Mouse (Mus musculus): Measurements from ENCODE around the gene Rock2. TPM values are rescaled to one million over a fixed set of nuclear protein-coding genes. Genes with fewer than 3 reads are reported as not detected.
A peak's percentile ranks its signal among the peaks of the same experiment; 100 is the strongest.

Rock2 gene
- polyA plus RNA-seq (2016; fragmentation: Nextera tagmentation; extraction: Ambion mirVana): 14.3 and 14.4 TPM in 2 replicates

- Histone ChIP-seq H3K36me3 (no peaks in the 10 kb centered on the region), H3K9ac (peak within 1 kb of the TSS; percentile 98), H3K27me3 (replicated peaks) (0 out of 2 replicates have a peak, but pooled peaks cover under 1% of the 10 kb centered on the region), H3K4me3 (peak within 1 kb of the TSS; percentile 96), H3K4me1 (peaks cover 49% of the 10 kb centered on the region), H3K9me3 (replicated peaks) (no peaks in the 10 kb centered on the region), H3K27ac (peak within 1 kb of the TSS; percentile 93), H3K4me2 (peak within 1 kb of the TSS; percentile 84)
- 1% methylated on average over 57 of the region's 130 CpGs for WGBS (ENCODE audit: insufficient replicate concordance)
- ATAC-seq: peak; percentile 90
Observed at GRCm38 (mm10) chr12:16894396-16895220, at the start of gene Rock2. Gene Rock2 (plus strand): TSS chr12:16894895.

DNA sequence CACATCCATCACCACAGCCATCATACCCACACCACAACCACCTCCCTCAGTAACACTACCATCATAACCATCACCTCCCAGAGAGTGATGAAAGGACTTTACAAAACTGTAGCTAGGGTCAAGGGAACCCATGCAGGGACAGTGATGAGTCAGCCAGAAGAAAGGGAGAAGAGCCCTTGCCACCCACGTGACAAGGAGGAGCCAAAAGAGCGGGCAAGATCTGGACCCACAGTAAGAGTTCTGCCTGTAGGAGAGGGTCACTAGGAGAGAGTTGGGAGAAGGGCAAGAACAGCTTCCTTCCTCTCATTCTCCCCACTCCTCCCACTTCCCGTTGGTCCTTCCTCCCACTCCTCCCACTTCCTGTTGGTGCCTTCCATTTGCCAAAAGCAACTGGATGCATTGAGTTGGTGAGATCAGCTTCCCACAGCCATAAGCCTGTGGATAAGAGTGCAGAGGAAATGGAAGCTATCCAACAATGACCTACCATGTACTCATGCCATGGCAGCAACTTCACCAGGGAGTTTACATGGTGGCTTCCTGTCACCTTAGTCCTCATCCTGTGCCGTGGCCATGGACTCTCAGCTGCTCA lies 47.4 kb upstream of the Rock2 start:
- H3K9ac ChIP-seq: no peak overlapping the region
- H3K27me3 ChIP-seq (replicated peaks): no peaks in the 10 kb centered on the region
- no peak overlapping the region for H3K4me2 ChIP-seq
- H3K36me3 ChIP-seq: no peaks in the 10 kb centered on the region
- H3K27ac ChIP-seq: no peak overlapping the region
- no peaks in the 10 kb centered on the region for H3K9me3 ChIP-seq (replicated peaks)
- 38% methylated on average over 4 of the region's 4 CpGs for WGBS (ENCODE audit: insufficient replicate concordance)
- H3K4me1 ChIP-seq: no peaks in the 10 kb centered on the region; the same call in 1 of the 2 replicates
- no peak overlapping the region for H3K4me3 ChIP-seq
- no peak for ATAC-seq

DNA sequence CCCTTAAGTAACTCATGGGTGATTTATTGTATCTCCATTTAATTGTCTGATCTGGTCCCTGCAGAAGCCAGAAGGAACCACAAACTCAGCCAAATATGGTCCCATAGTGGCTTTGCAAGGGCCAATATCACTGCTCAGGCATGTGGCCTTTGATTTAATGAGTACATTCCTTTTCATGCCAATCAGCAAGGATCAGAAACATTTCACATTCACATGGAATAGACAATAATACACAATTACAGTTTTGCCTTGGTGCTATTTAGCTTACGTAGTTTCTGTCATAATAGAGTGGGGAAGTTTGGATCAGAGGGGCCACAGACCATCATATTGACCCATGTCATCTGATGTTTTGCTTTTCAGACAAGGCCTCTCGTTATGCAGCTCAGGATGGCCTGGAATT lies 46.2 kb upstream of the Rock2 start:
- H3K9ac ChIP-seq: no peak overlapping the region
- no peaks in the 10 kb centered on the region for H3K27me3 ChIP-seq (replicated peaks)
- no peak for ATAC-seq
- H3K9me3 ChIP-seq (replicated peaks): no peaks in the 10 kb centered on the region
- no peaks in the 10 kb centered on the region; the same call in 1 of the 2 replicates for H3K4me1 ChIP-seq
- 68% methylated on average over 2 of the region's 2 CpGs for WGBS (ENCODE audit: insufficient replicate concordance)
- H3K4me3 ChIP-seq: no peak overlapping the region
- no peak overlapping the region for H3K27ac ChIP-seq
- H3K4me2 ChIP-seq: no peak overlapping the region
- no peaks in the 10 kb centered on the region for H3K36me3 ChIP-seq

GRCm38 (mm10) chr12:16849821-16850220 lies 44.9 kb upstream of the Rock2 start:
- Histone ChIP-seq H3K4me1 (no peaks in the 10 kb centered on the region; the same call in 1 of the 2 replicates), H3K4me3 (no peak overlapping the region), H3K9ac (no peak overlapping the region), H3K27ac (no peak overlapping the region), H3K36me3 (no peaks in the 10 kb centered on the region), H3K27me3 (replicated peaks) (no peaks in the 10 kb centered on the region; the same call in 1 of the 2 replicates), H3K9me3 (replicated peaks) (no peaks in the 10 kb centered on the region), H3K4me2 (no peak overlapping the region)
- whole genome bisulfite sequencing (ENCODE audit: insufficient replicate concordance): 47% methylated on average over 2 of the region's 2 CpGs
- no peak for ATAC-seq

DNA sequence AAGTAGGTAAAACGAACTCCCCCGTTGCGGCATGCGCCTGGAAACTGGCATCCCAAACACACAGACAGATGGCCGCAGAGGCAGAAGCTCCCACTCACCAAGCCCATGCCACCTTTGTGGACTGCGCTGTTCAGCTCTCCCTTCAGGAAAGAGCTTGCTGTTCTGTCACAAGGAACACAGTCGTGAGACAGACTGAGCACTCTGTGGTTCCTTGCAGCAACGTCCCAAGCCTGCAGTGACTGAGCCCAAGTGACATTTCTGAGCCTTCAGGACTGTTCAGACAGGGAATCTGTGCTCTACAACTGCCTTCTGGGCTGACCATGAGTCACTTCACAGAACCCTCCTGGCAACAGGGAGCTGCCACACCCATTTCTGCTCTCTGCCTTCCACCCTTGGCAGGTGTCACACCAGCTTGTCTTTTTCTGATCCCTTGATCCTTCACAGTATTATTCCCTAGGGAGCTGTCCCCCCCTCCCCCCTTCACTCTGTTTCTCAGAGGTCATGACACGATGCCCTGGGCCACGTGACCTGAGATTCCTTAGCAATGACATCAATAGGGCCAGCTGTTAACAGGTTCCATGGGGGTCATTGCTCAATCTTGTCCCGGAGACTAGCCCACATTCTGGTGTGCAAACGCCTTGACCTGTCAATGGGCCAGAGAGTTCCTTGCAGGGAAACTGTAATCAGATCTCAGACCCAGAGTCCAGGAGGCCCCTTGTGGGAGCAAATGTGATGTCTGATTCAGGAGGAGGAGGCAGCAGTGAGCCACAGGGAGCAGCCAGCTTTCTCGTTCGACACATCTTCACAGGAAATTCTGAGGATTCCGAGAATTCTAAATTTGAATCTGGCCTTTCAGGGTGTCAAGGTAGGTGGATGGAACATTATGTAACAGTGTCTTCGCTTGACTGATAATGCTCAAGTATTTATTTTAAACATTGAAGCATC lies 44.0 kb upstream of the Rock2 start:
- no peak overlapping the region for H3K4me2 ChIP-seq
- H3K27ac ChIP-seq: no peak overlapping the region
- no peaks in the 10 kb centered on the region; the same call in 1 of the 2 replicates for H3K27me3 ChIP-seq (replicated peaks)
- no peaks in the 10 kb centered on the region; the same call in 1 of the 2 replicates for H3K4me1 ChIP-seq
- no peak overlapping the region for H3K9ac ChIP-seq
- H3K9me3 ChIP-seq (replicated peaks): no peaks in the 10 kb centered on the region
- no peak overlapping the region for H3K4me3 ChIP-seq
- no peak for ATAC-seq
- H3K36me3 ChIP-seq: no peaks in the 10 kb centered on the region
- WGBS (ENCODE audit: insufficient replicate concordance): 41% methylated on average over 16 of the region's 16 CpGs

GRCm38 (mm10) chr12:16853431-16854165 lies 41.1 kb upstream of the Rock2 start:
- H3K36me3 ChIP-seq: no peaks in the 10 kb centered on the region
- H3K27ac ChIP-seq: no peak overlapping the region
- H3K4me1 ChIP-seq: no peaks in the 10 kb centered on the region; the same call in 1 of the 2 replicates
- WGBS (ENCODE audit: insufficient replicate concordance): 71% methylated on average over 11 of the region's 11 CpGs
- no peak overlapping the region for H3K4me3 ChIP-seq
- H3K9me3 ChIP-seq (replicated peaks): no peaks in the 10 kb centered on the region
- no peaks in the 10 kb centered on the region; the same call in 1 of the 2 replicates for H3K27me3 ChIP-seq (replicated peaks)
- H3K9ac ChIP-seq: no peak overlapping the region
- ATAC-seq: no peak
- no peak overlapping the region for H3K4me2 ChIP-seq

GRCm38 (mm10) chr12:16855632-16856305 lies 38.9 kb upstream of the Rock2 start:
- Histone ChIP-seq H3K9me3 (replicated peaks) (no peaks in the 10 kb centered on the region), H3K4me1 (no peaks in the 10 kb centered on the region), H3K27me3 (replicated peaks) (no peaks in the 10 kb centered on the region; the same call in 1 of the 2 replicates), H3K4me2 (no peak overlapping the region), H3K36me3 (no peaks in the 10 kb centered on the region), H3K4me3 (no peak overlapping the region), H3K9ac (no peak overlapping the region), H3K27ac (no peak overlapping the region)
- ATAC-seq: no peak
- WGBS (ENCODE audit: insufficient replicate concordance): 60% methylated on average over 6 of the region's 6 CpGs

GRCm38 (mm10) chr12:16856306-16856679 lies 38.4 kb upstream of the Rock2 start:
- Histone ChIP-seq H3K27me3 (replicated peaks) (no peaks in the 10 kb centered on the region; the same call in 1 of the 2 replicates), H3K4me2 (no peak overlapping the region), H3K36me3 (no peaks in the 10 kb centered on the region), H3K4me3 (no peak overlapping the region), H3K4me1 (no peaks in the 10 kb centered on the region), H3K9me3 (replicated peaks) (no peaks in the 10 kb centered on the region), H3K9ac (no peak overlapping the region), H3K27ac (no peak overlapping the region)
- 55% methylated on average over 2 of the region's 2 CpGs for WGBS (ENCODE audit: insufficient replicate concordance)
- no peak for ATAC-seq

- H3K9me3 ChIP-seq (replicated peaks): no peaks in the 10 kb centered on the region
- no peak overlapping the region for H3K4me3 ChIP-seq
- WGBS (ENCODE audit: insufficient replicate concordance): 63% methylated on average over 4 of the region's 4 CpGs
- ATAC-seq: no peak
- no peak overlapping the region for H3K4me2 ChIP-seq
- no peak overlapping the region for H3K27ac ChIP-seq
- no peaks in the 10 kb centered on the region; the same call in 1 of the 2 replicates for H3K27me3 ChIP-seq (replicated peaks)
- H3K36me3 ChIP-seq: no peaks in the 10 kb centered on the region
- H3K9ac ChIP-seq: no peak overlapping the region
- H3K4me1 ChIP-seq: no peaks in the 10 kb centered on the region
Observed at GRCm38 (mm10) chr12:16858081-16858480, 36.6 kb upstream of the Rock2 start.

DNA sequence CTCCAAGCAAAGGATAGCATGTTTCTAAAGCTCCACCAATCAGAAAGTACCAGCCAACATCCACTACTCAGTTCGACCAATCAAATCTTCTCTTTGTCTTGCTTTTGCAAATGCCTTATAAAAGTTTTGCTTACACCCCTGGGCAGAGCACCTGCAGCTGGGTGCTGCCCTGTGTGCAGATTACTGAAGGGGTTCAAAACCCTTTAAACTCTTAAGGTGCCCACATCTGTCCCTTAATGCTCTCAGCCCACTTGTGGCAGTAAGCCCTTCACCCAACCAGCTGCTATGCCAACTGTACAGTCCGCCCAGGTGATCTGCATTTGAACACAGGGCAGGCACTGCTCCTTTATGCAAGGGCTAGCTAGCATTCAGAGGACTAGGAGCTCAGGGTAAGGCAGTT lies 34.9 kb upstream of the Rock2 start:
- Histone ChIP-seq H3K4me1 (no peaks in the 10 kb centered on the region), H3K9ac (no peak overlapping the region), H3K36me3 (no peaks in the 10 kb centered on the region), H3K4me2 (no peak overlapping the region), H3K27me3 (replicated peaks) (no peaks in the 10 kb centered on the region), H3K27ac (no peak overlapping the region), H3K9me3 (replicated peaks) (no peaks in the 10 kb centered on the region), H3K4me3 (no peak overlapping the region)
- 74% methylated on average over 2 of the region's 2 CpGs for WGBS (ENCODE audit: insufficient replicate concordance)
- no peak for ATAC-seq

- Histone ChIP-seq H3K4me3 (no peak overlapping the region), H3K4me2 (no peak overlapping the region), H3K36me3 (no peaks in the 10 kb centered on the region), H3K9ac (no peak overlapping the region), H3K4me1 (no peaks in the 10 kb centered on the region), H3K27me3 (replicated peaks) (no peaks in the 10 kb centered on the region), H3K9me3 (replicated peaks) (no peaks in the 10 kb centered on the region), H3K27ac (no peak overlapping the region)
- 52% methylated on average over 1 of the region's 1 CpGs for WGBS (ENCODE audit: insufficient replicate concordance)
- no peak for ATAC-seq
Observed at GRCm38 (mm10) chr12:16860533-16860932, 34.2 kb upstream of the Rock2 start.

All from liver, embryonic 12.5 days (tissue).